Mouse (Mus musculus): Measurements from ENCODE around the gene Gpr152.
"Not testable (repeated sequence)": the region's sequence is repeated elsewhere in the genome, so short reads cannot be mapped to it uniquely, and the experiment has no call there.

Gpr152 gene

DNA sequence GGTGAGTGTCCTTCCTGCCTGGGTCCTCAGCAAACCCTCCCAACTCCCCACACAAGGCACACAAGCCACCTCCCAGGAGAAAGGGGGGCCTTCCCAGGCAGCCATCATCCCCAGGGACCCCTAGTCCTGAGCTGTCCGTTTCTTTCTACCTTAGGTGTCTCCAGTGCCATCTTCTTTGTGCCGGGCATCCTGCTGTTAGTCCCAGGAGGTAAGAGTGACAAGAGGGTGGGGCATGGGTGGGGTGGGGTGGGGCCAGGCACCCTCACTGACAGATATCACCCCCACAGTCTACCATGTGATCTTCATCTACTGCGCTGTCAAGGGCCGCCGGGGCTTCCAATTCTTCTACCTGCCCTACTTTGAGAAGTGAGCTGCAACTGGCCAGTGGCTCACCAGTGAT, 8.5 kb upstream of the Gpr152 start:
- no peak for DNase-seq (ENCODE audit: low spot score in 2 of 2)

DNA sequence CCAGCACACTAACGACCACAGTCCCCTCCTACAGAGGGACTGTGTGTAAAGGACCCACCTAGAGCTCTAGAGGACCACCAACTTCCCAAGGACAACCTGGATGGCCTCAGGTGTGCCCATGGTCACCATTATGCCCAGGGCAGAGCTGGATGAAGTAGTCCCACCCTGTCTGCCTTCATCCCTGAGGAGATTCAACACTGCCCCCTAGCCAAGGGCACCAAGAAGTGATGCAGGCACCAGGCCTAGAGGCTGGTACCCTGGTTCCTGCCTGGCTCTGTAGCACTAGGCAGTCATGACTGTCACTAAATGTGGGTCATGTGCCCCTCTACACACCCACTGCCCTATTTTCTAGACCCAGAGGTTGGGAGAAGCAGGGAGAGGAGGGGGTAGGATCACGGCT, 7.8 kb upstream of the Gpr152 start:
- no peak for DNase-seq (ENCODE audit: low spot score in 2 of 2)

DNA sequence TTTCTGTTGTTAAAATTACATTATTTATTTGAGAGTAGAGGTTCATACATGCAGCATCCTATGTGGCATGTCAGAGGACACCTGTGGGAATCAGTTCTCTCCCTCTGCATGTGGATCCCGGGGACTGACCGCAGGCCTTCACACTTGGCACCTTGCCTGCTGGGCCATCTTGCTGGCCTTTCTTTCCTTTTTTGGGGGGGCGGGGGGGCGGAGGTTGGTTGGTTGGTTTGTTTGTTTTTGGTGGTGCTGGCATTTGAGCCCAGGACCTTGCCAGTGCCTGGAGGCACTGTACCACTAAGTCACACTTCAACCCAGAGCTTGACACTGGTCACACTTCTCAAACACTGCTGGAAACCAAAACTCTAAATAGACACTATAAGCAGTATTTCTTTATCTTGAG, 5.2 kb upstream of the Gpr152 start:
- DNase-seq (ENCODE audit: low spot score in 2 of 2): no peak

DNA sequence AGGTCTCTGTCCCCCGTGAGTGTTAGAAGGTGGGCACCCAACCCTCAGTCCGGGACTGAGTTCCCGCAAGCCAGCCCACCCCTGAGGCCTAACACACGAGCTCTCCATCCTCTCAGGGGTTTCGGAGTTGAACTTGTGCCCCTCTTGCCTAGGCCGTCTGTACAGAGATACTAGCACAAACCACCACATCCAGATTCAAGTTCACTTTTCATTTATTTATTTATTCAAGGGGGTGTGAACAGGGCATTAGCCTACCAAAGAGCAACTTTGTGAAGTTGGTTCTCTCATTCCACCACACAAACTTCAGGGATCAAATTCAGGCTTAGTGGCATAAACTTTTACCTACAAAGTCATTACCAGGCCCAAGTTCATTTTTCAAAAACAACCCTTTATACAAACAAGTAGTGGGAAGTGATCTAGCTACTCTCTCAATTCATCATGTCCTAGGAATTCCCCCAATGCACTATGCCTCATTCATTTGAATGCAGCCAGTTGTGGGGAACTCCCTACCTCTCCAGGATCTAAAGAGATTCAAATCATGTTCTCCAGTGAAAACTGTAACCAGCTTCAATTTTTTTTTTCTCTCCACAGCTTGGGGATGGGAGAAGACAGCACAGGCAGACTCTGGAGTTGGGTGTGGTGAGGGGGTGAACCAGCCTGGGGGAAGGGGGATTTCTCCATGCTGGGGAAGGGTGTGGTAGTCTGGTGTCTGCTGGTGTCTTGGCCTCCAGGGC, 4.2 kb upstream of the Gpr152 start:
- not testable (repeated sequence) for DNase-seq (ENCODE audit: low spot score in 2 of 2)

DNA sequence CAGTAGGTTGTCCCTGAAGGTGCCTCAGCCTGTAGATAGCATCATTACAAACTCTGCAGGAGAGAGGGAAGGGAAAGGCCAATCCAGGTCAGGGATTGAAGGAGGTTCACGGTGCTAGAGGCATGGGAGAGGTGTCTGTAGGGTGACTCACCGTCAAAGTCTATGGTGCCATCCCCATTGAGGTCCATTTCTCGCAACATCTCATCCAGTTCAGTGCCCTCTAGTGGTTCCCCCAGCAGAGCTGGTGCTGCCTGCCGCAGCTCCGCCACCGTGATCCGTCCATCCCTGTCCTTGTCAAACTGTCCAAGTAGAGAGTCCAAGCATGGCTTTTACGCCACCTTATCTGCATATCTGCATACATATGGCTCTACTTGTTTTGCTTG, 3.6 kb upstream of the Gpr152 start:
- DNase-seq (ENCODE audit: low spot score in 2 of 2): not testable (repeated sequence)

DNA sequence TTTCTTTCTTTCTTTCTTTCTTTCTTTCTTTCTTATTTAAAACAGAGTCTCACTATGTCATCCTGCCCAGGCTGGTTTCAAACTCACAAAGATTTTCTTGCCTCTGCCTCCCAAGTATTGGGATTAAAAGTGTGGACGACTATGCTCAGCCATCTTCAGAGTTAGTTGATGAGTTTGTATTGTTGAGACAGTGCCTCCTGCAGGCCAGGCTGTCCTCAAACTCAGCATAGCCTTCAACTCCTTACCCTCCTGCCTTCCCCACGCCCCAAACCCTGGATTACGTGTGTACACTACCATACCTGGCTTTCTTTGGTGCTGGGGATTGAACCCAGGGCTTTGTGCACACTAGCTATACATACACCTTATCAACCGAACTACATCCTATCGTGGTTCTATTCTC, 3.1 kb upstream of the Gpr152 start:
- DNase-seq (ENCODE audit: low spot score in 2 of 2): no peak

DNA sequence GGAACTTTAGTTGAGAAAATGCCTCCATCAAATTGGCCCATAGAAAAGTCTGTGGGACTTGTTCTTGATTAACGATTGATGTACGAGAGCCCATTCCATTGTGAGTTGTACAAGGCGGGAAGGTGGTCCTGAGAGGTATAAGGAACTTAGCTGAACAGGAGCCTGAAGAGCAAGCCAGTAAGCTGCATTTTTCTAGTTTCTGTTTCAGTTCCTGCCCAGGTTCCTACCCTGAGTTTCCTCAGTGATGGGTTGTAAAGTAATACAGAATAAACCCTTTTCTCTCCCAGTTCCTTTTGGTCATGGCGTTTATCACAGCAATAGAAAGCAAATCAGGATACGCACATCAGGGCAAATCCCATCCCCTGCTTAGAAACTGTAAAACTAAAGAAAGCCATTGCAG, 1.7 kb upstream of the Gpr152 start:
- no peak for DNase-seq (ENCODE audit: low spot score in 2 of 2)

DNA sequence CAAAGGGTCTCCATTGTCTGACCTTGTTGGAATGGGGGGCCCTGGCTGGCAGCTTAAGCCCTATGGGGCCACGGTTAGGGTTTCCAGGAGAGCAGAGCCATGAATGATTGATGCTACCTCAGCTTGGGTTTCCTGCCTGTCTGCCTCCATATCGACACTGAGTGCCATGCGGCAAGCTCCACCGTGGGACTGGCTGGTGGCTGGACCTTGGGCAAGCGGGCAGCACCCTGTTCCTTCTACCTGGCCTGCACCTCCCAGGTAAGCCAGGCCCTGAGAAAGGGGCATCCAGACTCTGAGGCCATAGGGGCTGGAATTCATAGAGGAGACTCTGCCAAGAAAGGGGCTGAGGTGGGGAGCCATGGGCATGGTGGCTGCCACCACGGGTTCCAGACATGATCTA, 560 bp downstream of the Gpr152 start:
- no peak for DNase-seq (ENCODE audit: low spot score in 2 of 2)

DNA sequence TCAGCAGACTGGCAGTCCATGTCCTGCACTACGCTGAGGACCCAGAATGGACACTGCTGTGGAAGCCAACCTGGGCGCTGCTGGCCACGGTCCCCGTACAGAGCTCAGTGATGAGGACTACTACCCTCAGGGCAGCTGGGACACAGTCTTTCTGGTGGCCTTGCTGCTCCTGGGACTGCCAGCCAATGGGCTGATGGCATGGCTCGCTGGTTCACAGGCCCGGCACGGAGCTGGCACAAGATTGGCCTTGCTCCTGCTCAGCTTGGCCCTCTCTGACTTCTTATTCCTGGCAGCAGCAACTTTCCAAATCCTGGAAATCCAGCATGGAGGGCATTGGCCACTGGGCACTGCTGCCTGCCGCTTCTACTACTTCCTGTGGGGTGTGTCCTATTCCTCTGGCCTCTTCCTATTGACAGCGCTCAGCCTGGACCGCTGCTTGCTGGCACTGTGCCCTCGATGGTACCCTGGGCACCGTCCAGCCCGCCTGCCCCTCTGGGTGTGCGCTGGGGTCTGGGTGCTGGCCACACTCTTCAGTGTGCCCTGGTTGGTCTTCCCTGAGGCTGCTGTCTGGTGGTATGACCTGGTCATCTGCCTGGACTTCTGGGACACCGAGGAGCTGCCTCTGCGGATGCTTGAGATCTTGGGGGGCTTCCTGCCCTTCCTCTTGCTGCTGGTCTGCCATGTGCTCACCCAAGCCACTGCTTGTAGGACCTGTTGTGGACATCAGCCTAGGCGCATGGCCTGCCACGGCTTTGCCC, 3.0 kb downstream of the Gpr152 start:
- no peak for DNase-seq (ENCODE audit: low spot score in 2 of 2)

DNA sequence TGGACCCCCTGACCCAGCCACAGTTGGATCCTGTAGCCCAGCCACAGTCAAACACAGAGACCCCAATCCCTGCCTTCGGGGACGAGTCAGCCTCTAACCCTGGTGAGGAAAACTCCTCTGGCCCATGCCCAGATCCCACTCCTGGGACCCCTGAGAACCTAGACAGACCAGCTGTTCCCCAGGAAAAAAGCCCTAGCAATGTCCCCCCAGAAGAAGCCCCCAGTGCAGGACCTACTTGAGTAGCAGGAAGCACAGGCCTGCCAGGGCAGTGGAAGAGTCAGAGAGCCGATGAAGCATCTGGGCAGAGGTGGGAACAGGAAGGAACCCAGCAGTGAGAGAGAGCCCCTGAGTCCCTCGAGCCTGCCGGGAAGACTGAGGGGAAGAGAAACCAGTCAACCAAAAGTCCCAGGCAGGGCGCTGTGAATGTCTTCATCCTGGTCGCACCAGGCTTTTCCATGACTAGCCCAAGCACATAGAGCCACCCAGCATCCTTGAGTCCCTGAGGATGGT, 4.2 kb downstream of the Gpr152 start, which contains the start of gene Cabp4:
TSS of gene Cabp4 (minus strand) at position 275 of the 510 bp plus-strand sequence.
- no peak for DNase-seq (ENCODE audit: low spot score in 2 of 2)

DNA sequence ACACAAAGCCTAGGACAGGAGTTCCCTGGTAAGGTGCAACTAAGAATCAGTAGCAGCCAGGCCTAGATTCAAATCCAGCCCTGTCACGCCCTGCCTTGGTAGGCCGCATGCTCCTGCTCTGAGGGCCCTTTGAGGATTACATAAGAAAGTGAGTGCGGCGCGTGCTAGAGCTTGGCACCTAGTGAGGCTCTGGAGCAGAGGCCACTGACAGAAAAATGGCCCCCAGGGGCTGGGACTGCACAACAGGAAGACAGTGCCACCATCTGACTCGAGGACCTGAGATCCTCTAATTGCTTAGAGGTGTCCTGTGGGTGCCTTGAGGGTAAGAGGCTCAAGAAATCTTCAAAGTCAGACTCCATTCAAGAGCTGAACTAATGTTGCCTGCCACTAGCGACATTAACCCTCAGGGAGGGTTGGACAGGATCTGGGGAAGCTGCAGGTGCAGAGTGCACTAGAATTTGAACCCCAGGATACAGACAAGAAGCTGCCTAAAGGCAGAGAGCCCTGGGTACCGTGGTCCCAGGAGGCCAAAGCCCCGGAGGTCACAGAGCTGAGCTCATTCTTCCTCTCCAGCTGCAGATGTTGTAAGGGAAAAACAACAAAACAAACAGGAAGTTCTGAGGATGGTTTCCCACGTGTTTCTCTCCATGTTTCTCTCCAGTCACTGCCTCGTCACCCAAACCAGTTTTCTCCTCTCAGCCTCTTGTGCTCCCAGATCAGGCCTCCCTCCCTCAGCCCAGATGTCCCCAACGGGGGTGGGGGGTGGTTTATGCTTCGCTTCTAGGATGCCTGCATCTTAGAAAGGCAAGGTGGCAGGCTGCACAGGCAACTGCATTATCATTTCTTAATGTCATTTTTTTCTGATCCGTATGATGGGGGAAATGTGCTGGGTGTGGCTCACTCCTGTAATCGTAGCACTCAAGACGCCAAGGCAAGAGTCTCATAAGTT, 5.2 kb downstream of the Gpr152 start:
- DNase-seq (ENCODE audit: low spot score in 2 of 2): no peak

DNA sequence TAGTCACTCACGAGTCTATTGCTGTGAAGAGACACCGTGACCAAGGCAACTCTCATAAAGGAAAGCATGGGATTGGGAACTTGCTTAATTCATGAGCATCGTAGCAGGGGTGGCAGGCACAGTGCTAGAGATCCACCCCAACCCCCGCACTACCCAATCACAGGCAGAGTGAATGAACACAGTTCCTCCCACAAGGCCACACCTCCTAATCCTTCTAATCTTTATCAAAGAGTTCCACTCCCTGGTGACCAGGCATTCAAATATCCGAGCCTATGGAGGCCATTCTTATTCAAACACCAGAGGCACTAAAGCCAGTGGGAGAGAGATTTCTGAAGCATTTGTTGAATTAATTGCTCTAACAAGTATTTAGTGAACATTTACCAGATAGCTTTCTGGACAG, 6.3 kb downstream of the Gpr152 start:
- DNase-seq (ENCODE audit: low spot score in 2 of 2): no peak

DNA sequence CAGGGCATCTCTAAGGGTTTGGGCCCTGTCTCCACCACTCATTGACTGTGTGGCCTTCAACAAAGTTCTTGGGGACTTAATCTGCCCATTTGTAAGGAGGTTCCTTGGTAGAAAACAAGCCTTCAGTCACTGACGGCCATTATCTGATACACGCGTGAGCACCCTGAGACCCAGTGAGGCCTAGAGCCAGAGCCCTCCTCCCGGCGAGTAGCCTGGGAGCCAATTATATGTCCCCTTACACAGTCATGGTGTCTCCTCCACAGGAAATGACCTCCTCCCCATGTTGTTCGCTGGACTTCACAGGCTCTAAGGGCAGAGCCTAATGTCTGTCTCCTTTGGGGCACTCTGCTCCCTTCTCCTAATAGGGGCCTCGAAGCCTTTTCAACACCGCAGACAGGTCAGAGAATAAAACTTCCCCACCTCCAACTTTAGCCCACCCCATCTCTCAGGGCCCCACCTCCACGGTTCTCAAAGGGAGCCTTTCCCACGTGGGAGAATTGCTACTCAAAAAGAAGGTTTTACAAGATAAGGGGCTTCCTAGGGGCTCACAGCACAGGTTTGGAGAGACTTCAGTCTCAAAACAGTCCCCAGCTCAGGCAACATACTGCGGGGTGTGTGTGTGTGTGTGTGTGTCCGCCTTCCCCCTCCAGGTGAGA, 6.9 kb downstream of the Gpr152 start:
- no peak for DNase-seq (ENCODE audit: low spot score in 2 of 2)

DNA sequence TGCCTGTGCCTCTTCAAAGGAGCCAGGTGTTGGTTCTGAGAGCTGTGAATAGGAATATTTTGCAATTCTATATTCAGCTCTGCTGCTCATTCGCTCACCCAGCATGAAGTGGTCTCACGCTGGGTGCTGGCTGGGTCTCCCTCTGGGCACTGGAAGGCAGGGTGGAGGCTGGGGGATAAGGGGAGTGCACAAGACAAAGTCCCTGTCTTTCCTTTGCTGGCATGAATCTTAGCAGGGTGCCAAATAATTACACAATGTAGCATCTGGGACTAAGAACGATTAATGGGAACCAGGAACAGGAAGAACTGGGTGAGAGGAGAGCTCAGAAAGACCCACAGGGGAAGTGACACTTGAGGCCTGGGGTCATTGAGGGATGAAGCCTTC, 7.4 kb downstream of the Gpr152 start:
- DNase-seq (ENCODE audit: low spot score in 2 of 2): no peak

DNA sequence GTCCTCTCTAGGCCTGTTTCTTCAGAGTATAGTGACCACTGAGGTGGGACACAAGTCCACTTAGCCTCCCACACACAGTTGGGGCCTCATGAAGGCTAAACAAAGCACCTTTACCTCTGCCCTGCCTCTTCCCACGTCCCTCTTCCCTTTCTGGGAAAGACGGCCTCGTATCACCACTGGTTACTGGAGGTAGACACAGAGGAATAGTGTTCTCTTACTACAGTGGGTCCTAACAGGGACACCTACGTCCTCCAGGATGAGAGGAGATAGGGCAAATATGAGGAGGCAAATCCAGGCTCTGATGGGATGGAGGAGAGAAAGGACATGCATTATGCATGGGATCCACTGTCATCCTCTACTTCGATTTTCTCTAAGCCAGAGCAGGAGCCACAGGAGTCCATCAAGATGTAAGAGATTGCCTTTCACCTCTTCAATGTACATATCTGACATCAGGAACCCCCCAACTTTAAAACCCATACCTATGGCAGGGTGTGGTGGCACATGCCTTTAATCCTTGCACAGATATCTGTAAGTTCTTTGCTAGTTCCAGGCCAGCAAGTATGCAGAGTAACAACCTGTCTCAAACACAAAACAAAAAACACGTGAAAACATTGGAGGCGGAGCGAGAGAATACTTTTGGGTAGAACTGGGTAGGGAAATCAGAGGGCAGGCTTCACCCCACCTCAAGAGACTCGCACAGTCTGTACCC, 8.3 kb downstream of the Gpr152 start:
- DNase-seq (ENCODE audit: low spot score in 2 of 2): no peak

DNA sequence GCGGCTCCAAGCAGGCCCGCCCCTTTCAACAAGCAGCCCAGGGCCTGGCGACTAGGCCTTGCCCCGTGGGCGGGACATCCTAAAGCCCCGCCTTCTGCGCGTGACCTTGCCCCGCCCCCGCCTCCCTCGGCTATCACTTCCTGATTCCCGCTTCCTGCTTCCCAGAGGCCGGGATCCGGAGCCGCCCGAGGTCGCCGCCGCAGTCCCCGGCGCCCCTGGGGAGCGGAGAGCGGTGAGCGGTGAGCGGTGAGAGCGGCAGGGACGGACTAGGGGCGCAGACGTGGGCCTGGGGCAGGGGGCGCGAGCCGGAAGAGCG, 8.9 kb downstream of the Gpr152 start, which contains the start of gene Coro1b:
TSS of gene Coro1b (plus strand) at position 129 of the 316 bp plus-strand sequence.
- peak; percentile 91 to 95 for DNase-seq (ENCODE audit: low spot score in 2 of 2)

DNA sequence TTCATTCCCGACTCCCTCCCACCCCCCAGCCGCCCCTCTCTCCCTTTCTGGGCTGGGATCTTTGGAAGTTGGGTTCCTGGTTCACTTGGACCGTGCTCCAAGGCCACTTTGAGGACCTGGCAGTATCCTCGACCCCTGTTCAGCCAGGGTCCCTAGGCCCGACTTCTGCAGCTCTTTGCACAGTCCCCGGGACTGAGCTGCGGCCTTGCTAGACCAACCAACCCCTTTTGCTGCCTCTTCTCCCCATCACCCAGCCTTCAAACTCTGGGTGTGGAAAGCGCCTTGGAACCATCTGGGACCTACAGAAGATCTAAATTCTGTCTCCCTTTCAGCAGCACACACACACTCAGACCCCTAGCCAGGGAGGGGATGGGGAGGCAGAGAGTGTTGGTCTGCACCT, 9.2 kb downstream of the Gpr152 start:
- no peak for DNase-seq (ENCODE audit: low spot score in 2 of 2)

DNA sequence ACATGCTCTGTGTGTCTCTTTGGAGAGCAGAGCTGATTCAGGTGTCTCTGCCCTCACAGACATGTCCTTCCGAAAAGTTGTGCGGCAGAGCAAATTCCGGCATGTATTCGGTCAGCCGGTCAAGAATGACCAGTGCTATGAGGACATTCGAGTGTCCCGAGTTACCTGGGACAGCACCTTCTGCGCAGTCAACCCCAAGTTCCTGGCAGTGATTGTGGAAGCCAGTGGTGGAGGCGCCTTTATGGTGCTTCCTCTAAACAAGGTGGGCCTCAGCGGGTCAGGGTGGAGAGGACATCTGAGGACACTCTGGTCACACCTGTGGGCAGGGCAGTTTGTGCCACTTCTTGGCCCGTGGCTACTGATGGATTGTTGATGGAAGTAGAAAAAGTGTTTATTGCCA, 9.7 kb downstream of the Gpr152 start:
- DNase-seq (ENCODE audit: low spot score in 2 of 2): no peak

DNA sequence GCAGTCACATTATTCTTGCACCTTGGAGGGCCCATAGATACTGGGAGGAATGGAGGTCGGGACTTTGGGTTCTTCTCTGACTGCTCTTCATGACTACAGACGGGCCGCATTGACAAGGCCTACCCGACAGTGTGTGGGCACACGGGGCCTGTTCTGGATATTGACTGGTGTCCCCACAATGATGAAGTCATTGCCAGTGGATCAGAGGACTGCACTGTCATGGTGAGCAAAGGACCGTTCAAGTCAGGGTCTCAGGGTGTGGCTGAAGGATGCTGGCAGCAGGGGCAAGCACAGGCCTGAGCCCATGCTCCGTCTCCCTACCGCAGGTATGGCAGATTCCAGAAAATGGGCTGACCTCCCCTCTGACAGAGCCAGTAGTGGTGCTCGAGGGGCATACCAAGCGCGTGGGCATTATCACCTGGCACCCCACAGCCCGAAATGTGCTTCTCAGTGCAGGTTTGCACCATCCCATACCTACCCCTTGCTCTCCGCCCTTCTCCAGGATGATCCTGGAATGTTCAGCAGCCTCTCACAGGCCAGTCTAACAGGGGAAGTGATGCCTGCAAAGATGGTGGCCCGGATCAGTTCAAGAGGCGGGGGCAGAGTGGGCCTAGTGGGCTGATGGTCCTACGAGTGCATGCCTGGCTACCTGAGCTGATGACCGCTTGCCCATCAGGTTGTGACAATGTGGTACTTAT, 10.3 kb downstream of the Gpr152 start:
- no peak for DNase-seq (ENCODE audit: low spot score in 2 of 2)
